Mouse (Mus musculus) layer of hippocampus, adult 18-20 months (tissue): ENCODE measurements around the gene Cryzl1. TPM values are rescaled to one million over a fixed set of nuclear protein-coding genes. Genes with fewer than 3 reads are reported as not detected.

Source experiments
- DNase-seq, 2 experiments: peaks; one replicate each; pipeline ENCODE4 v3.0.0; 2022; ENCODE audit warnings: low spot score in 2 of 2
- long read RNA-seq: library from polyadenylated mRNA; stranded (forward); transcript quantifications from one replicate; pipeline ENCODE4 v2.0.0, GENCODE M21; 2021
- total RNA-seq, 2 experiments: library from RNA; stranded (reverse); gene quantifications; 2 replicates each; pipeline ENCODE4 v1.2.3; 2021

Gene Cryzl1
- 100 to 1,000 TPM; 113 TPM for total RNA-seq
- long read RNA-seq, transcript Cryzl1-201 (13 exons, 1,965 nt) = major isoform, 50 of 129 reads
- long read RNA-seq, transcript Cryzl1-202 (10 exons, 1,154 nt) = minor isoform, 6 of 129 reads
- long read RNA-seq, partial matches to known transcripts = 41 of 129 reads
- long read RNA-seq, other reads (novel, unspliced or antisense) = 30 of 129 reads

DNA sequence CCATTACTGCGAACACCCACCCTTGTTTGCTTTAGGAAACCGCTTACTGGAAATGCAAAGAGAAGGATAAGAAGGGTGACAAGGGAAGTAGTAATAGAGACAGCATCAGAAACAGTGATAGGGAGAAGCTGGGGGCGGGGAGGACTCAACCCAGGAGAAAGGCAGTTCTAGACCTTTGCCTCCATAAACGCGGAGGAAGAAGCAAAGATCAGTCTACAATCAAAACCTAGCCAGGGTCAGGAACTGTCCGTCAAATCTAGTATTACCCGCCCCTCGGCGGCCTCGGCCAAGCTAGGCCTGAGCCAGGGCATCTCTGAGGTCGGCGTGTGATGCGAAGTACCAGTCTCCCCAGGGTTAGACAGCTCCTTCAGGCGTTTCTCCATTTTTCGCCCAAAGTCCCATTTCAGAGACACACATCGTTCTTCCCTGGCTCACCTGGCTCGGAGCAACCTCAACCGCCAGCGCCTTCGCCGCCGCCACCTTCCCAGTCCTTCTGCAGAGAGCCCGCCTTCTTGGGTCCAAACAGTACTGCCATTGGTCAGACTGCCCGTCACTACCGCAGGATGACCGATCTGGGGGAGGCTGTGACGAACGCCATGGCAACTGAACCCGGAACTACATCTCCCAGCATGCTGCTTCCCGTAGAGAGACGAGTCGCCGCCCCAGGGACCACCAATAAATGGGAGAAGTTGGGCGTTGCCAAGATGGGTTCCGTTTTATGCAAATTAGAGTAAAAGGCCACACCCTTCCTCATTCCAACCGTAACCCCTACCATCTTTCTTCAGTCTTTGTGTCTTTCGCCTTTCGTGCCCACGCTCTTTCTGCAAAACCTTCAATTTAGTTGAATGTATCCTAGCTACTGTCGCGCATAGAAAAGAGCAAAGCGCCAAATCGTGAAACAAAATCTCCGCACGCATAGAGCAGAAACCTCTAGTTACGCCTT, at the start of gene Cryzl1:
Cryzl1 (minus strand) TSS at position 853 of the 943 bp plus-strand sequence.
- DNase-seq = peak; percentile 98 to 99

DNA sequence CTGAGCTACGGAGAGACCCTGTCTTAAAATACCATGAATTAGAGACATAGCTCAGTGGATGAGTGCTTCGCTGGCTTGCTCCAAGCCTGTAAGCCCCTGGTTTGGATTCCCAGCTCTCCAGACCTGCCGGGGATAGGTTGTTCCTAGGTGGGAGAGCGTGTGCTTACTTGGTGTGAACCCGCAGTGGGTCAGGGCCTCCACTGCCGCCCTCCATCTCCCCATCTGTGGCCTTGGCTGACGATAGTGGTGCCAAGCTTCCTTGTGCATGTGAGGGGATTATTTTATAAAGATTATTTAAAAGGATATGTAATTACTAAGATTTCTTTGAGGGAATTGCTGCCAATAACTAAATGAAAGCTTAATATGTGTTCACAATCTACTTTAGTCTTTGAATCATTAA, 43.8 kb upstream of the Cryzl1 start:
- no peak for DNase-seq

DNA sequence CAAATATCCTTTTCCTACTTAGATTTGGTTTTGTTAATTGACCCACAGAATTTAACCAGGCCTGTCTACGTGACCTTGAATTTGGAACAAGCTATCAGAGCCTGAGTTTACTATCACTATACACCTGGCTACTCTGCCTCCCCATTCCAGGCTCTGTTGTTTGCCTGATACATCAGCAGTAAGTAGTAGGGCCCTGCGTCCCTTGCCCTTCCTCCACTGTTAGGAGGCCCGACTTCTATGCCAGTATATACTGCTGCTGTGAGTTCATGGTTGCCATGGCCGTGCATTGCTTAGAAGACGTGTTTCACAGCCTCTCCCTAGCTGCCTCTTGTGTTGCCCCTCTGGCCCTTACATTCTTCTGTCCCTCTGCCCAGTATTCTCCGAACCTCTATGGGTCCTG, 42.6 kb upstream of the Cryzl1 start:
- DNase-seq = no peak

DNA sequence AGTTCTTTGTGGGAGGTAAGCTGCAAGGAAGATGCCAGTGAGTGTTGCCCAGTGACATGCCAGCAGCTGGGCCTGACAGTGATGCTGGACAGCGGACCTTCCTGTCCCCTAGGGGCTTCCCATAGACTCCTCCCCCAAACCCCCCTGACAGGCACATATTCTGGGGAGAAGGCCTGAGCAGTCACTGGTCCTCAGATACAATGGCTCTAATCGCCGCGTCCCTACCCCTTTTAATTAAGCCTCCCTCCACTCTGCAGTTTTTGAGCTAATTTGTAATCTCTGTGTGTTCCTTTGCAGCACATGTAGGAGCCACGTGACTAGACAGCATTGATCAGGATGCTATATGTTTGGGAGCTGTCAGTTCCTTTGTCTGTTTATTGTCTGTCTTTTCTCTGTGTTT, 41.9 kb upstream of the Cryzl1 start:
- peak in 1 of 2 experiments; percentile 25 for DNase-seq

DNA sequence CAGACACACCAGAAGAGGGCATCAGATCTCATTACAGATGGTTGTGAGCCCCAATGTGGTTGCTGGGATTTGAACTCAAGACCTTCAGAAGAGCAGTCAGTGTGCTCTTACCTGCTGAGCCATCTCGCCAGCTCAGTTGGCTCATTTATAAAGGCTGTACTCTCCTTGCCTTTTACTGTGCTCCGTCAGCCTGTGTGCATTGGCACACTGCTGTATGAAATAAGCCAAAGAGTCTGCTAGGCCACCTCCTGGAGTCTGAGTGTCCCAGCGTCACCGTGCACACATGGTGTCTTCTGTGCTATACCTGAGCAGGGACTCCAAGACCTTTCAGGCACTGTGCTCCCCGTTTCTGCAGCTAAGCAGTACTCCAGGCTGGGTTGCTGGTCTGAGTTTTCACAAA, 41.1 kb upstream of the Cryzl1 start:
- no peak for DNase-seq

DNA sequence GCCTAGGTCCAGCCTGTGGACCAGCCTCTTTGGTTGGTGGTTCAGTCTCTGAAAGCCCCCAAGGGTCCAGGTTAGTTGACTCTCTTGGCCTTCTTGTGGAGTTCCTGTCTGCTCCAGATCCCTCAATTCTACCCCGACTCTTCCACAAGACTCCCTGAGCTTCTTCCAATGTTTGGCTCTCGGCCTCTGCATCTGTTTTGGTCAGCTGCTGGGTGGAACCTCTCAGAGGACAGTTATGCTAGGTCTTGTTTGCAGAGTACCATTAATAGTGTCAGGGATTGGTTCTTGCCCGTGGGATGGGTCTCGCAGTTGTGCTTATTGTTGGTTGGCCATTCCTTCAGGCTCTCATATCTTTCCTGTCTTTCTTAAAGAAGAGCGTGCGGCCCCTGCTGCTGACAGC, 39.8 kb upstream of the Cryzl1 start:
- no peak for DNase-seq

DNA sequence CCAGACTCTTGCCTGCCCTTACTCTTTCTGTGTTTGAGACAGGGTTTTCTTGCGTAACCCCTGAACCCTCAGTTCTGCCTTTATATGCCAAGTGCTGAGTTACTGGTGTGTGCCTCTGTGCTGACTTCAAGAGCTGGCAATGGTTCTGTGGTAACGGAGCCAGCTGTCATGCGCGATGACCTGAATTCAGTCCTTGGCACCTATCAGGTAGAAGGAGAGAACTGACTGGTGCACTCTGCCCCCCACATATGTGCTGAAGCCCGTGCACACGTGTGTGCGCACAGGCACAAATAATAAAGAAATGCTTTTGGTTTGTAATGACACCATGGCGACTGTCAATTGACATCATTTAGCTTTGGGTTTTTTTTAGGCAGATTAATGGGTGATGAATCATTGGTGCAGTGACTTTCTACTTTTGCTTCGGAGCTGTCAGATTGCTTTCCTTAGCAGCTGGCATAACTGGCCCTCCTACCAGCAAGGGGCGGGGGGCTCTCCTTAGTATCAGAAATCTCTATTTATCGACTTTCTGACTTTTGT, 38.5 kb upstream of the Cryzl1 start:
- peak in 1 of 2 experiments; percentile 49 for DNase-seq

DNA sequence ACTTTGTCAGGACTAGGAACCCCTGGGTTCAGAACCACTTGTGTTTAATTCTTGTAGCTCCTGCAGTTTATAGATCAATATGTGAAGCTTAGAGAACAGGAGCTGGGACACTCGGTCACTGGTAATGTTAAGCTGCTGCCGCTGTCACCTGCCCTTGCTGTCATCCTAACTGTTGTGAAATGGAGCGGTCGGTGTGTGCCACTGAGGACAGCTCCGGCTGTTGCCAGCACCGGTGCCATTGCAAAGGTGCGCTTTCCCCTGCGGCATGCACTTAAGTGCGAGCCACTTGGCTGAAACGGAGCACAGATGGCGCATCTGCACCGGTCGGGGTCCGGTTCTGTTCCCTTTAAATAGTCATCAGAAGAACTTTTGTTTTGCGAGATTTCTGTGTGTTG, 37.0 kb upstream of the Cryzl1 start:
- no peak for DNase-seq

DNA sequence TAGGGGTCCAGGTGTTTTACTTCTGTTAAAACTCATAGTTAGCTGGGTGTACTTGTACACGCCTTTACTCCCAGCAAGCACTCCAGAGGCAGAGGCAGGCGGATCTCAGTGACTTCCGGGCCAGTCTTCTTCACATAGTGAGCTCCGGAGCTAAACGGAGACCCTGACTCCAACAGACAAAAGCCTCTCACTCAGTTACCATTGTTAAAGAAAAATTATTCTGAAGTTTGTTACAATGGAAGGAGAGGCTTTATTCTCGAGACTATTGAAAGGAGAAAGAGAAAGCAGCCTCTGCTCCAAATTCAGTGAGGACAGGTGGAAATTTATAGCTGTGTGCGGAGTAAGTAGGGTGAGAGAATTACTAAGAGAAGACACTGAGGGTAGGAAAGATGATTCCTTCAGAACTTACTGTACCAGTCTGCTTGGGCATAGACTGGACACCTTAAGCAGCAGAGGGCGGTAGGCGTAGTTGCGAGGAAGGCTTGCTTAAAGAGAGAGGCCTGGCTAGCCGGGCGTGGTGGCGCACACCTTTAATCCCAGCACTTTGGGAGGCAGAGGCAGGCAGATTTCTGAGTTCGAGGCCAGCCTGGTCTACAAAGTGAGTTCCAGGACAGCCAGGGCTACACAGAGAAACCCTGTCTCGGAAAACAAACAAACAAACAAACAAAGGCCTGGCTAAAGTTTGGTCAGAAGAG, 36.5 kb upstream of the Cryzl1 start:
- no peak for DNase-seq

DNA sequence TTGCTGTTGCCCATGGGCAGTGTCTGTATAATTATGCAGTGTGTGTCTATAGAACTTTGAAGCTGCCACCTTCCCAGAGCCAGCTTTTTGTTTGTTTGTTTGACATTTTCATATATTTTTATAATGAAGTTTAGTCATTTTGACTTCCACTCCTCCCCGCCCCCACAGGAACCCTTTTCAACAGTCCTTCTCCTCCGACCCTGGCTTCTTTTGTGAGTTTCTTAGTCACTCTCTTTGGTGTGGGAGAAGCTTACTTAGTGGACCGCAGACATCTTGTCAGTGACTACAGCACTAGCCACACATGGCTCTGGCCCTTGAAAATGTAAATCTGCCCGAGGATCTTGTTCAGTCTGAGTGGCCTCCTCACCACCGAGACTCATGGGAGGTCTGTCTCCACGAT, 35.6 kb upstream of the Cryzl1 start:
- DNase-seq = no peak

DNA sequence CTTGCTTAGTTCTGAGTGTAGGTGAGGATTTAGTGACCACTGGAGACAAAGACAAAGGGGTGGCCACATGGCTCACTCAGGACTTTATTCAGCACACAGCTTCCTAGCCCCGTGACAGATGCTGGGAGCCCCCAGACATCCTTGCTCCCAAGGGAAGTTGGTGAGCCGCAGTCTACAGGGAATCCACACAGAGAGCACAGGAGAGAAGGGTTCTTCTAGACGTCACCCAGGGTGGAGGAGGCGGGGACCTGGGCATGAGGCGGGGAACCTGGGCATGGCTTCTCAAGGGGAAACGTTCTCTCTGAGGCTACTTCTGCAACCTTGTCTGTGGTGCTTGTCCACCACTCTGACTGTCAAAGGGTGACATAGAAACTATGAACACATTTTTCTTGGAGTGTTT, 35.2 kb upstream of the Cryzl1 start:
- no peak for DNase-seq

DNA sequence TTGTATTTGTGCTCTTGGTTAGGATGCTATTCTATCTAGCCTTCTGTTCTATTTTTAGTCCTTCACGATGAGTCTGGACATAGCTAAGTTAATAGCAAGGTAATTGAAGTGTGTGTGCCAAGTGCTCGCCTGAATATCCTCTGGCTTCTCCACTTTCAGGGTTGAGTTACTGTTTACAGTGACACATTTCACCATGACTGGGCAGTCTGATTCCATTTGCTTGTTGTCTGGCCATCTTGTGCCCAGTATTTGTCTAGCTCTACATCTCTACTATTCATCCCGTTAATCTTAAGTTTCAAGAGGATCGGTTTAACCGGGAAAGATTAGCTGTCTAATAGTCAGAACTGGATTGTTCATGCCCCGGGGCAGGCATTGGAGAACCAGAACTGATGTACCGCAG, 33.7 kb upstream of the Cryzl1 start:
- no peak for DNase-seq

DNA sequence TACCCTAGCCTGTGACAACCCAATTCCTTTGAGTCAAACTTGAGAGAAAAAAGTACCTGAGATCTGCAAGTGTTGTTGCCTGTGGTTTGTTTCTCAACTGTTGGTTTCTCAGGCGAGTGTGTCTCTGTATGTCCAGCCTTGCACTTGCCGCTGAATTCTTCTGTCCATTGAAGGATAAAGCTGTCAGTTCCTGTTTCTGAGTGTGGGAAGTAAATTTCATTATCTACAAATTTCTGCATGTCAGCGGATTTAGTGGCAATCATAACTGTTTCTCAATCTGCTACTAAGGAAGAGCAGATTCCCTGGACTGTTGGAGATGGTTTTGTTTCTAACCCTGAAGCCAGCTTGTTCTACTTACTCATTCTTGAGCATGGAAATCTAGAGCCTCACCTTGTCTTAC, 33.0 kb upstream of the Cryzl1 start:
- DNase-seq = no peak

DNA sequence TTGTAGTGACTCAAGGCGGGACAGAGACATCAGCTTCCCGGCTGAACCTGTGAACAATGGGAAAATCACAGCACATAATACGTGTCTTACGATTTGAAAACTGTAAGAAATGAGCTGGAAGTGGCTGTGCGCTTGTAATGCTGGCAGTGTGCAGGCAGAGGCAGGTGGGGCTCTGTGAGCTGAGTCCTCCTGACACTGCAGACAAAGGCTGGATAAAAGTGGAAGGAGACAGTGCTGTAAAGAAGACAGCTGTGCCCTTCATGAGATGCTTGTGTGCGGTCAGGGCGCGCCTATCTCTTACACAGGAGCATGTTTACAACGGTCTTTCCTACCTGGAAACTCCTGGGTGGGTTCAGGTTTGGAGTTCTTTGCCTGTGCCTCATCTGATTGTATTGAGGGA, 32.4 kb upstream of the Cryzl1 start:
- DNase-seq = no peak

DNA sequence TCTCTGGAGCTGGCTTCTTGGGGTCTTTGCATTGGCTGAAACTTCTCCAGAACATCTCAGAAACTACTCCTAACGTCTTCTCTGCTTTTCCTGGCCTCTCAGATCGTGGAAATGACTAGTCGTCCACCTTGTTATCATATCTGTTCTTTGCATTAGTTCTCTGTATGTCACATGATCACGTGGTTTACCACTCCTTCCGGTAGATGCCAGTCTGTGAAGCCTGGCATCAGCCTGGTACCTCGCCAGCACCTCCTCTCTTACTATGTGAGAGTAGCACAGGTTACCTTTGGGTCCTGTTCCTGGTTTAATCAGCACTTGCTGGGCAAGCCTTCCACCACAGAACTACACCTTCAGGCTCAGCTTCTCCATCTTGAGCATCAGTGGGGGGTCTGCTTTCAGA, 26.2 kb upstream of the Cryzl1 start:
- DNase-seq = no peak

DNA sequence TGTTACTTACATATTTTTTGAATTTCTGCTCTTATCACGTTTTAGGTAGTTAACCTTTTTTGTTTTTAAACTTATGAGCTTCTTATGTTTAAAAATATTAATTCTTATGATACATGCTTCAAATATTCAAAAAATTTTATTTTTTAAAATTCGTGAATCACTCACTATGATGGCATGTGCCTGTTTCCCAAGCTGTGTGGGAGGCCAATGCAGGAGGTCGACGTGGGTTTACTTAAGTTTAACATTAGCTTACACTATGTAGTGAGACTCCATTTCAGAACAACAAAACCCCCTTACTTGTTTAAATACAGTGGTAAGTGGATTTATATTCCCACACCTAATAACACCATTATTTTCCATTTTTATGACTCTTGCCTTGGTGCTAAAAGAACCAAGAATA, 24.8 kb upstream of the Cryzl1 start:
- no peak for DNase-seq

DNA sequence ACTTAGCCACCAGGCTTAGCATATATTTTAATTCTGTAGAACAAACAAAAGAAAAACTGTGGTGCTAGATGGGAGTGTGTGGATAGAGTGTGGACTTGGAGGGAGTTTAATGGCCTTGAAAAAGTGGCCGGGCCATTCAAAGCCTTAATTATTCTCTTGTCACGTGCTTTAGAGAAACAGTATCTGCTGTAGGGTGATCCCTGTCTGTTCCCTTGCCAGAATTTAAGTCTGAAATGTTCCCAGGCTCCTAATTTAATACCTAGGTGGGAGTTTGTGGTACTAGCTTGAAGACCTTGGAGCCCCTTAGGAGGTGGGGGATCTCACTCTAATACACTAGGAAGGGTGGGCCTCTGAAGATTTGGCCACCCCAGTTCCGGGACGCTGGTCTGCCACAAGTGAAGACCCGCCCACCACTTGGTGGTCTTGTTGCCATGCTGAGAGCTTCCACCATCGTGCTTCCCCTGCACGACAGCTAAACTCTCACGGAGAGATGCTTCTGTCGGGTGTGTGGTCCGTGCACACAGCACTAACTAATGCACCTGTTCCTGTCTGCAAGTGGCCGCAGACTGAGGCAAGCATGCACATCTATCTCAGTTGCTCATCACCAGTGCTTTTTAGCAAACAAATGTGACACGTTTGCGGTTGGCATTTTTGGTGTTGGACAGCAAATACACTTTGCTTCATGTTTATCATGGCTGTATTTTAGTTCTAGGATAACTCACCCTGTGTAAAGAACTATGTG, 23.0 kb upstream of the Cryzl1 start:
- no peak for DNase-seq

DNA sequence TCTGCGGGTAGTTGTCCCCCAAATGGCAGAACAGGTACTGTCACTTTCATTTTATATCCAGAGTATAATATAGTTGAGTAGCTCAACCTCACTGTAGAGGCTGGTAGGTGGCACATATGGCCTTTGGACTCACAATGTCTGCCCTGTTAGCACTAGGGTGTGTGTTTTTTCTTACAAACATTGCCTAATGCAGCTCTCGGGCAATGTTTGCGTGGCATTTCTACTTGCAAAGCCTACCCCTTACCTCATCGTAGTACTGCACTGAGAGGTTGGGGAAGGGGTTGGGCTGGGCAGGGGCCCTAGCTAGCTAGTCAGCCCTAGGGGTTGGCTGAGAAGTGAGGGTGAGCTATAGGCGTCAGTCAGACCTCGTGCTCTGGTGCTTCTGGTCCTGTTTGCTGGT, 18.8 kb upstream of the Cryzl1 start:
- no peak for DNase-seq

DNA sequence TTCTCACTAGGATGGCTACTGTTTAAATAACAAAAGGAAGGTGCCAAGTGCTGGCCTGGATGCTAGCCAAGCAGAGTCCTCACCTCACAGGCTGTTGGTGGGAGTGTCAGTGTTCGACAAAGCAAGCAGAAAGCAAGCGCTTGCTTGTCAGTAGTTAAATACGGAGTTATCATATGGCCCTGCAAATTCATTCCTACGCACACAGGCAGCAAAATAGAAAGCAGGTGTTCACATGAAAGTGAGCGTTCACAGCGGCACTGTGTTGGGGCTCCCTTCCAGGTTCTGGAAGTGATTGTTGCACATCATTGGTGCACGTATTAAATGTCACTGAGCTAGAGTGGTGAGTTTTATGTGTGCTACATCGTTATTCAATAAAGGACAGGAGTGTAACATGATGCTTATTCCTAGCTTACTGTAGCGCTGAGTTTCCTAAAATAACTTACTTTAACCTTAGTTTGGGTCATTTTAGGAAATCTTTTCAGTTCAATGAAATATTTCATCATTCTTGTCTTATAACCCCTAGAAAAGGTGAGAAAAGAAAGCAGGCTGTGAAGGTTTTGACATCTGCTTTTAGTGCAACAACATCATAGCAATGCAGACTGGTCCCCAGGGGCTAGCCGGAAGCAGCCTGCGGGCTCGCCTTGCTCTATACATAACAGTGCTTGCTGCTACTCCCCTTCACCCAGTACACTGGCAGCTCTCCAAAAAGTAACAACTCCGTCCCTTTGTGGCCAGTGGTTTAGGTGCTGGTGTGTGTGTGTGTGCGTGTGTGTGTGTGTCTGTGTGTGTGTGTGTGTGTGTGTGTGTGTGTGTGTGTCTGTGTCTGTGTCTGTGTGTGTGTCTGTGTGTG, 17.6 kb upstream of the Cryzl1 start:
- DNase-seq = peak; percentile 57 to 83

DNA sequence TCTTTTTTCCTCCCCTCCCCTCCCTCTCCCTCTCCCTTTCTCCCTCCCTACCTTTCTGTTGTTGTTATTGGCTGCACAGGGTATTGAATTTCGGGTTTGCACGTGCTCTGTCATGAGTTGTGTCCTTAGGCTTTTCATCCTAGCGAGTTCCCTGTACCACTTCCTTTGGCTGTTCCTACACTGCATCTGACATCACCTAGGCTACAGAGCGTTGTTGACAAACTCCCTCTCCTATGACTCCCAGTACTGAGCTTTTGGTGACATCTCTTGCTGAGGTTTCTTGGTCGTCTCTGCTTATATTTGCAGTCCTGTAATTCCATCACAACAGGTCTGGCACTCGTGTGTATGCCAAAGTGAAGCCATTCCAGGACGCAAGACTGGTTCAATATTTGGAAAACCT, 14.3 kb upstream of the Cryzl1 start:
- DNase-seq = no peak
